Mouse (Mus musculus) lung, adult 2 months (tissue): ENCODE measurements around the gene Dab1. TPM values are rescaled to one million over a fixed set of nuclear protein-coding genes. Genes with fewer than 3 reads are reported as not detected.
A peak's percentile ranks its signal among the peaks of the same experiment; 100 is the strongest.

Experiments
- DNase-seq: peaks from one replicate; pipeline ENCODE4 v3.0.0; 2022
- H3K4me1 ChIP-seq: fragments of 200-500 bp; 2 replicates; pipeline ENCODE4 v1.6.1; 2011; ENCODE audit warnings: low read length; ENCODE audit not compliant: control insufficient read depth, insufficient read depth
- H3K4me3 ChIP-seq: fragments of 200-500 bp; replicated peaks from 2 replicates; pipeline ENCODE3; 2011; ENCODE audit warnings: low read depth, mild to moderate bottlenecking, control low read depth, low read length; ENCODE audit errors: extremely low read depth
- CTCF ChIP-seq: fragments of 200-500 bp; IDR thresholded peaks from 2 replicates; pipeline ENCODE4 v1.5.1; 2011; ENCODE audit warnings: mild to moderate bottlenecking, low read length, control low read depth; ENCODE audit not compliant: insufficient read depth
- POLR2A ChIP-seq: fragments of 200-500 bp; IDR thresholded peaks from 2 replicates; pipeline ENCODE4 v1.6.1; 2011; ENCODE audit warnings: low read depth, mild to moderate bottlenecking, control low read depth, low read length, borderline replicate concordance; ENCODE audit errors: extremely low read depth
- WGBS: fragments of 180-500 bp; shearing (Covaris S2); methylation state at CpG from one replicate; pipeline ENCODE4 v1.1.7; 2018; 5-methylcytosine and 5-hydroxymethylcytosine counted together
- polyA plus RNA-seq: library from polyadenylated mRNA; depleted of rRNA; stranded (reverse); fragments of >200 nt; gene quantifications from 2 replicates; pipeline ENCODE4 v1.2.3, GENCODE M21; 2012

Dab1 gene
- polyA plus RNA-seq, 1 experiment, result 0.28 TPM

DNA sequence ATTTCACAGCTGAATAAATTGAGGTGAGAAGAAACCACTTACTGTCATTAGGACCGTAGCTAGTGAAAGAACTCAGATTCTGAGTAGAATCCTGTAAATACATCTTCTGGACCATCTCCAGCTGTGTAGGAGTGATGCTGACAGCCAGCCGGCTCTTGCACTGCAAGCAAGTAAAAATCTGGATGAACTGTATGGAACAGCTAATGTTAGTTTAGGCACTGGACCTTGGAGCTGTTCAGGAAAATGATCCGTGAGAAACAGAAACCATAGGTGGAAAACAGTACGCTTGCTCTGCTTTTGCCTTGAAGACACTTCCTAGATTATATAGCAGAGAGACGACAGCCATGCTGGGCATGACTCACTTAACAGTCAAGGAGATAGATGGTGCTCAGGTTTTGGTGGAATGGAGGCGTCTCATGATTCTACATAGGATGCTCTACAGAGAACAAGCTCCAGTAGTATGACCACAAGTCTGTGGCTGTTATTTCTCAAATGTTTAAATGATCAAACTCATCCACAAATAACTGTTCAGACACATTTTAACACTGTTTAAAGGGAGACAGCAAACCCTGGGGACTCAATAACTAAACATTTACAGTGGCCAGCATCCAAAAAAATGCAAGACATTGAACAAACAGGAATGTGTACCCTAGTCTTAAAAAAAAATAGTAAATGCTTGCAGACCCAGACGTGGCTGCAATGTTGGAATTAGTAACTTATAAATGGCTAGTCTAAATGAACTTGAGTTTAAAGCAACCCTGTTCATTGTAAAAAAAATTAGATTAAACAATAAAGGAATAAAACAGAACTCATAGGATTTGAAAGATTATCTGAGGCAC is 429.0 kb downstream of the Dab1 start:
- no peaks in the 10 kb centered on the region for H3K4me1 ChIP-seq
- H3K4me3 ChIP-seq, result no peak overlapping the region
- no peak for TF ChIP-seq CTCF
- TF ChIP-seq POLR2A, result no peak
- whole genome bisulfite sequencing, result 42% methylated on average over 7 of the region's 7 CpGs
- no peak for DNase-seq

- Histone ChIP-seq H3K4me1 (no peaks in the 10 kb centered on the region), H3K4me3 (no peak overlapping the region)
- TF ChIP-seq POLR2A, result no peak
- TF ChIP-seq CTCF, result no peak
- no peak for DNase-seq
Observed at GRCm38 (mm10) chr4:104057116-104057515, 438.0 kb downstream of the Dab1 start.

GRCm38 (mm10) chr4:104059569-104059968 is 440.4 kb downstream of the Dab1 start:
- H3K4me1 ChIP-seq, result no peaks in the 10 kb centered on the region
- TF ChIP-seq POLR2A, result no peak
- TF ChIP-seq CTCF, result no peak
- H3K4me3 ChIP-seq, result no peak overlapping the region
- 54% methylated on average over 4 of the region's 4 CpGs for WGBS
- no peak for DNase-seq

- DNase-seq, result no peak
- no peak overlapping the region for H3K4me3 ChIP-seq
- TF ChIP-seq POLR2A (no peak), CTCF (no peak)
- WGBS, result 90% methylated on average over 4 of the region's 4 CpGs
- H3K4me1 ChIP-seq, result no peaks in the 10 kb centered on the region
Observed at GRCm38 (mm10) chr4:104062356-104062755, 443.2 kb downstream of the Dab1 start.

DNA sequence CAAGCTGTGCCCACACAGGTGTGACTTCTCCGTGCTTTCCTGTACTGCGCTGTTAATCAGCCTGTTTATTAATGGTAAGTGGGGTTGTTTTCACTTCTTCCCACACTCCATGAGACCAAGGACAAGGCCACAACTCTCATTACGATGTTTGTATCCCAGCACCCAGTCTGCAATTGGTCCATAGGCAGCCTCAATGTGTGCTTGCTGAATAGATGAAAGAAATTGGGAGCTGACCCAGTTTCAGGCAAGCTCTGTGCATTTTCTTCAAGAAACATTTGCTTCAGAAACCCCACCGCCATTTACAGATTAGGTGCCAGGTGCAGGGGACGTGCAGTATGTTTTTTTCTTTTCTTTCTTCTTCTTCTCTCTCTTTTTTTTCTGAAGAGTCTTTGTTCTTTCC is 447.7 kb downstream of the Dab1 start:
- TF ChIP-seq POLR2A (no peak), CTCF (no peak)
- no peak for DNase-seq
- no peaks in the 10 kb centered on the region for H3K4me1 ChIP-seq
- no peak overlapping the region for H3K4me3 ChIP-seq
- WGBS, result 82% methylated on average over 5 of the region's 5 CpGs

DNA sequence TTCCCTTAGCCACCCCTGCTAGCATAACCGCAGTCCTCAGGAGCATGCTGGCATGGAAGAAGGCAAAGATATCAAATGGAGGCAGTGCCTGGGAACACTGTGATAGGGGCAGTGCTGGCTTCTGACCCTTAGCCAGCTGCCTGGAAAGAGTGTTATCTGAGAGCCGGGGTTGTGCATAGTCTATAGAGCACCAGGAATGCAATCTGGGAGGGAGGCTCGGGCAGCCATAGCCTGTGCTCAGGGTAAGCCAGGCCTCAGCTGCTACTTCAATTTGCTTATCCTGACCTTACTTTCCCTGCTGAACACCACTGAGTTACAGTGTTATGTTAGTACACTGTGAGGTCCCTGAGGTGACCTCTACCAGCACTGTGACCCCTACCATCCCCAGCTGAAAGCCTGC is 448.6 kb downstream of the Dab1 start:
- Histone ChIP-seq H3K4me3 (no peak overlapping the region), H3K4me1 (no peaks in the 10 kb centered on the region)
- TF ChIP-seq POLR2A (no peak), CTCF (no peak)
- WGBS, result 48% methylated on average over 3 of the region's 3 CpGs
- DNase-seq, result no peak

DNA sequence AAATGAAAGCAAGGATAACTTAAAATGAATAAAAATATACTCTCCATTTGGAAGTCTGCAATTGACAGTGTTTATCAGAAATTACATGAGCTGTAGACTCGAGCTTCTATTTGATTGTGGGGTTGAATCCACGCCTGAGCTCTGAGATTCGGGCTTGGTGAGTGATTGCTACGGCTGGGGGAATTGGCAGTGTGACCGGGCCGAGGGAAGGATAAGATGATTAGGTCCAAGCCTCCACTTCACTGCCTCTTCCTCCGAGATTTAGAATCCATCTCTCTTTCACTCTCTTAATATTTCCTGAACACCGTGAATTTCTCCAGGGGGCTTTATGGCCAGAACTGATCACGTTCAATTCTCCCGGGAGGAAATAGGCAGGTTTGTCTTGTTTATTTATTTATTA is 452.1 kb downstream of the Dab1 start:
- H3K4me3 ChIP-seq, result no peak overlapping the region
- TF ChIP-seq CTCF (no peak), POLR2A (no peak)
- no peaks in the 10 kb centered on the region for H3K4me1 ChIP-seq
- 52% methylated on average over 10 of the region's 10 CpGs for WGBS
- no peak for DNase-seq

DNA sequence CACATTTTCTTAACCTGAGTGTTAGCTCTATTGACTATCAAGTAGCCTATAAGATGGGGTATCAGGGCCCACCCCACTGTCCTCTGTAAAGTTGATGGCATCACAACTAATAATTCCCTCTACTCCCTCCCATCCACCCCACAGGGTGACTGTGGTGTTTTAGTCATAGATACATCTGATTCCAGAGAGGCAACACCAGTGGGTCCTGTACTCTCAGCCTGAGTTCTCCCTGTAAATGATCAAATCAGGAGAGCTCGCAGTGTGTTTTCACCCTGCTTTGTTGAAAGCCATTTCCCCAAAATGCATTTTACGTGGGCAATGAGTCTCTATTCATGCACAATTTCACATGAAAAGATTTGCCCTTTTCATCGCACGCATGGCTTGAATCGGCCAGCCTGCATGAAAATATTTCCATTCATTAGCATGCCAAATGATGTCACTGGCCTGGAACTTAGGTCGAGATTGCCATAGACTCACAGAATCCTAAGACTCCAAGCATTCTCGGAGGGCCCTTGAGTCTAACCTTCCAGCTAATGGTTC is 454.8 kb downstream of the Dab1 start:
- DNase-seq, result no peak
- WGBS, result 63% methylated on average over 7 of the region's 7 CpGs
- TF ChIP-seq POLR2A (no peak), CTCF (no peak)

DNA sequence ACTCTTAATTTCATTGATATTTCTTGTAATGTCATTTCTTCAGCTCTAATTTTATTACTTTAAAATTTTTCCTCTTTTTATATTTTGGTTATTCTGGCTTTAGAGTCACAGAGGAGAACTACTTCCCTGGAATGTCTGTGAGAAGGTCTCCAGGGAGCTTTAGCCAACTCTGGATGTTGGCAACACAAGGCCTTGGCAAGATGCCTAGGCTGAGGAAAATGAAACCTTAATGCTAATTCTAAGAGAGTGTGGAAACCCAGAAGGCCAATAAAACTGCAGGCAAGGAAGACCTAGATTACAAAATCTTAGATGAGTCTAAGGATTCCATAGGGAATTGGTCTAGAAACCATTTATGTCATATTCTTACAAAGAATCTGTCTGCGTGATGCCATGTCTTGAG is 458.6 kb downstream of the Dab1 start:
- peak; percentile 6 for DNase-seq
- TF ChIP-seq POLR2A (no peak), CTCF (no peak)
- 53% methylated on average over 1 of the region's 1 CpGs for WGBS
- Histone ChIP-seq H3K4me1 (no peaks in the 10 kb centered on the region), H3K4me3 (no peak overlapping the region)

More for the DNA sequence above, 454.8 kb downstream of the Dab1 start:
- H3K4me1 ChIP-seq, result no peaks in the 10 kb centered on the region
- H3K4me3 ChIP-seq, result no peak overlapping the region

DNA sequence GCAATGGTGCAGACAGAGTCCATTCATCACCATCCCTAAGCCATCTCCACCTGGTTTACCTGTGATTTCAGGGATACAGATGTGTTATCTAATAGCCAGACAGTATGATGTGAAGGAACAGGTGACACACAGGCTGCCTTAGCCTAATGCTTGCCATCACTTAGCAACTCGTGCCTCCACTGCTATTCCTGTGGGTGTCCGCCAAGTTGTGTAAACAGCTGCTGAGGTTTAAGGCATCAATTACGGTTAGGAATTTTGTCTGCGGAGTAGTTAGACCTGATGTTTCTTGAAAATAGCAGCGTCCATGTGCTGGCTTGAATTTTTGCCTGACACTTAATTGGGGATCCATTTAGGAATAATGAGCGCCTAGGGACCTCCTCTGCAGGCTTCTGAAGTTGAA is 487.1 kb downstream of the Dab1 start:
- no peak overlapping the region for H3K4me3 ChIP-seq
- 39% methylated on average over 6 of the region's 6 CpGs for WGBS
- TF ChIP-seq CTCF (no peak), POLR2A (no peak)
- no peaks in the 10 kb centered on the region for H3K4me1 ChIP-seq
- no peak for DNase-seq
